ENCODE assay signal across 8 mouse cellular contexts in genomic region chr11:101008206-101009045, GRCm38 (mm10). TPM values are rescaled to one million over a fixed set of nuclear protein-coding genes. Genes with fewer than 3 reads are reported as not detected.
A peak's percentile ranks its signal among the peaks of the same experiment; 100 is the strongest.
DNase-seq lines count a peak whose midpoint lies in the region; ATAC-seq and TF ChIP-seq lines count a peak whose summit lies in the region.

No protein-coding gene starts in this region.

- ATAC-seq in G1E (ENCODE audit: extremely low read depth, insufficient number of reproducible peaks, low FRiP score, poor library complexity, severe bottlenecking): peak; percentile 31
- no peak for ATAC-seq in forebrain, embryonic 14.5 days
- ATAC-seq in intestine, embryonic 16.5 days: no peak
- peak; percentile 40; the same call in 1 of the 2 replicates for ATAC-seq in stomach, postnatal 0 days (ENCODE audit: low FRiP score, low TSS enrichment)

- intact Hi-C loops in gastrocnemius, adult 2 months (cut with DNase I): no loop called here

- H3K79me2 ChIP-seq in macrophage (ENCODE audit: inconsistent target): peaks cover 41% of the 10 kb centered on the region

- peak overlapping the region; percentile 96 for H3K27ac ChIP-seq in gastrocnemius, adult 2 months
- H3K27ac ChIP-seq in forebrain, embryonic 14.5 days (ENCODE audit: low read depth, low read length): peak overlapping the region; percentile 67; the same call in 1 of the 2 replicates
- peak overlapping the region; percentile 71; the same call in 1 of the 2 replicates for H3K27ac ChIP-seq in intestine, embryonic 16.5 days (ENCODE audit: low read length)
- peak overlapping the region; percentile 100 for H3K27ac ChIP-seq in macrophage
- peak overlapping the region; percentile 91 for H3K27ac ChIP-seq in stomach, postnatal 0 days (replicated peaks)

- no peak for TF ChIP-seq CTCF in gastrocnemius, adult 2 months (IDR thresholded peaks at IDR 0.05)
- TF ChIP-seq CTCF in G1E (IDR thresholded peaks at IDR 0.05; ENCODE audit: low read depth, low read length): no peak
- no peak for TF ChIP-seq CTCF in stomach, postnatal 0 days (IDR thresholded peaks at IDR 0.05; ENCODE audit: low read depth)

- peaks cover 5% of the 10 kb centered on the region for H3K27me3 ChIP-seq in G1E (ENCODE audit: insufficient read depth, low read length)
- no peaks in the 10 kb centered on the region for H3K27me3 ChIP-seq in forebrain, embryonic 14.5 days (replicated peaks; ENCODE audit: control insufficient read depth, insufficient read depth, low read length)
- H3K27me3 ChIP-seq in intestine, embryonic 16.5 days (replicated peaks; ENCODE audit: control insufficient read depth, insufficient read depth, low read length): no peaks in the 10 kb centered on the region
- H3K27me3 ChIP-seq in stomach, postnatal 0 days (ENCODE audit: control insufficient read depth, insufficient read depth, low read length): no peaks in the 10 kb centered on the region

- H3K9me3 ChIP-seq in G1E (replicated peaks): no peaks in the 10 kb centered on the region
- no peaks in the 10 kb centered on the region for H3K9me3 ChIP-seq in forebrain, embryonic 14.5 days (replicated peaks; ENCODE audit: control insufficient read depth, low read length)
- H3K9me3 ChIP-seq in intestine, embryonic 16.5 days (ENCODE audit: control insufficient read depth, low read length): no peaks in the 10 kb centered on the region
- H3K9me3 ChIP-seq in stomach, postnatal 0 days (ENCODE audit: control insufficient read depth, low read length): no peaks in the 10 kb centered on the region

- H3K4me3 ChIP-seq in gastrocnemius, adult 2 months: peak overlapping the region; percentile 80
- H3K4me3 ChIP-seq in G1E (ENCODE audit: low read depth, low read length) (peak overlapping the region; percentile 75), macrophage (ENCODE audit: inconsistent target) (peak overlapping the region; percentile 33)
- peak overlapping the region; percentile 77 for H3K4me3 ChIP-seq in forebrain, embryonic 14.5 days (ENCODE audit: low read depth, low read length)
- H3K4me3 ChIP-seq in intestine, embryonic 16.5 days (ENCODE audit: low read length): peak overlapping the region; percentile 67
- H3K4me3 ChIP-seq in stomach, postnatal 0 days (ENCODE audit: low read depth, low read length): peak overlapping the region; percentile 69

- peak overlapping the region; percentile 38 for H3K9ac ChIP-seq in forebrain, embryonic 14.5 days (ENCODE audit: low read length)
- peak overlapping the region; percentile 38 for H3K9ac ChIP-seq in intestine, embryonic 16.5 days (ENCODE audit: low read depth, low read length)
- peak overlapping the region; percentile 78 for H3K9ac ChIP-seq in stomach, postnatal 0 days (ENCODE audit: low read length)

- 57% methylated on average over 14 of the region's 14 CpGs for WGBS in forebrain, embryonic 14.5 days
- WGBS in intestine, embryonic 16.5 days: 43% methylated on average over 14 of the region's 14 CpGs
- 5% methylated on average over 14 of the region's 14 CpGs for WGBS in macrophage (ENCODE audit: missing documents)
- 35% methylated on average over 14 of the region's 14 CpGs for WGBS in stomach, postnatal 0 days

- TF ChIP-seq EP300 in stomach, postnatal 0 days (optimal IDR thresholded peaks at IDR 0.05): no peak

- H3K36me3 ChIP-seq in G1E (replicated peaks) (peaks cover 16% of the 10 kb centered on the region), macrophage (ENCODE audit: inconsistent target) (peaks cover 14% of the 10 kb centered on the region; the same call in 1 of the 2 replicates)
- peaks cover 13% of the 10 kb centered on the region for H3K36me3 ChIP-seq in forebrain, embryonic 14.5 days (ENCODE audit: control insufficient read depth, insufficient read depth, low read length)
- 0 out of 2 replicates have a peak, but pooled peaks cover 2% of the 10 kb centered on the region for H3K36me3 ChIP-seq in intestine, embryonic 16.5 days (ENCODE audit: control insufficient read depth, insufficient read depth, low read length)
- H3K36me3 ChIP-seq in stomach, postnatal 0 days (ENCODE audit: control insufficient read depth, insufficient read depth, low read length): peaks cover 4% of the 10 kb centered on the region; the same call in 1 of the 2 replicates

- no peak for DNase-seq in gastrocnemius, adult 2 months
- no peak for DNase-seq in gastrocnemius, postnatal 4 days (ENCODE audit: low spot score in 2 of 2)
- peak; percentile 26 for DNase-seq in G1E (ENCODE audit: low spot score)
- DNase-seq in forebrain, embryonic 14.5 days (ENCODE audit: low spot score): peak; percentile 37
- peak; percentile 28 for DNase-seq in stomach, postnatal 0 days (ENCODE audit: low spot score)
- DNase-seq in left cerebral cortex, adult 11 months (ENCODE audit: low spot score): no peak

- H3K4me2 ChIP-seq in forebrain, embryonic 14.5 days (ENCODE audit: low read length): peak overlapping the region; percentile 57
- H3K4me2 ChIP-seq in intestine, embryonic 16.5 days (ENCODE audit: low read depth, low read length): peak overlapping the region; percentile 59
- peak overlapping the region; percentile 66 for H3K4me2 ChIP-seq in stomach, postnatal 0 days (replicated peaks; ENCODE audit: low read depth)

- peaks cover 43% of the 10 kb centered on the region for H3K4me1 ChIP-seq in G1E (ENCODE audit: insufficient read depth, low read depth, low read length)
- peaks cover 12% of the 10 kb centered on the region for H3K4me1 ChIP-seq in forebrain, embryonic 14.5 days (ENCODE audit: control insufficient read depth, insufficient read depth, low read length)
- peaks cover 11% of the 10 kb centered on the region; the same call in 1 of the 2 replicates for H3K4me1 ChIP-seq in intestine, embryonic 16.5 days (ENCODE audit: control insufficient read depth, insufficient read depth, low read length)
- H3K4me1 ChIP-seq in stomach, postnatal 0 days (replicated peaks; ENCODE audit: control insufficient read depth, insufficient read depth): no peaks in the 10 kb centered on the region

RNA-seq across cellular contexts. Expression of gene Atp6v0a1, which starts 0.8 kb away (rescaled TPM):
- 10 to 100 TPM; 59.6 to 65.2 TPM for total RNA-seq in gastrocnemius, adult 2 months (2021)
- total RNA-seq in gastrocnemius, postnatal 4 days (2021): 10 to 100 TPM; 70.3 to 73.5 TPM
- 109 and 180 TPM in 2 replicates for total RNA-seq in G1E (2014; fragmentation: Nextera tagmentation)
- 53.7 and 77.6 TPM in 2 replicates for total RNA-seq in G1E (2017)
- polyA plus RNA-seq in G1E (2012): 25.8 and 26.3 TPM in 2 replicates
- 50.2 and 74.4 TPM in 2 replicates for polyA plus RNA-seq in forebrain, embryonic 14.5 days (2014; fragmentation: Nextera tagmentation; extraction: Ambion mirVana)
- 38.8 and 43.3 TPM in 2 replicates for polyA plus RNA-seq in intestine, embryonic 16.5 days (2015; fragmentation: Nextera tagmentation; extraction: Ambion mirVana)
- 1,000 to 10,000 TPM in 9 of 26 experiments, 100 to 1,000 TPM in 17; 293 to 1,463 (median 608) TPM for total RNA-seq in macrophage (2018; cell fraction: chromatin; rRNA removed)
- 100 to 1,000 TPM; 133 to 452 (median 273) TPM for total RNA-seq in macrophage (2018; cell fraction: cytosol; rRNA removed)
- 1,000 to 10,000 TPM in 2 of 26 experiments, 100 to 1,000 TPM in 24; 288 to 1,115 (median 481) TPM for total RNA-seq in macrophage (2018; cell fraction: nucleus; rRNA removed)
- polyA plus RNA-seq in macrophage (2018): 190 to 331 TPM (median 319 TPM) in 3 replicates
- 44.8 and 45.5 TPM in 2 replicates for polyA plus RNA-seq in stomach, postnatal 0 days (2015; fragmentation: Nextera tagmentation; extraction: Ambion mirVana)

RNA-seq across cellular contexts. Expression of gene Cavin1, which starts 37.7 kb away (rescaled TPM):
- total RNA-seq in gastrocnemius, adult 2 months (2021): 100 to 1,000 TPM; 133 to 149 TPM
- 100 to 1,000 TPM; 385 to 413 TPM for total RNA-seq in gastrocnemius, postnatal 4 days (2021)
- total RNA-seq in G1E (2014; fragmentation: Nextera tagmentation) (13.1 and 15.0 TPM in 2 replicates), G1E (2017) (3.1 and 3.8 TPM in 2 replicates)
- polyA plus RNA-seq in G1E (2012) (37.0 and 39.4 TPM in 2 replicates), macrophage (2018) (0.35 to 1.1 TPM (median 0.93 TPM) in 3 replicates)
- polyA plus RNA-seq in forebrain, embryonic 14.5 days (2014; fragmentation: Nextera tagmentation; extraction: Ambion mirVana): 15.6 and 21.1 TPM in 2 replicates
- 214 and 221 TPM in 2 replicates for polyA plus RNA-seq in intestine, embryonic 16.5 days (2015; fragmentation: Nextera tagmentation; extraction: Ambion mirVana)
- total RNA-seq in macrophage (2018; cell fraction: chromatin; rRNA removed): 10 to 100 TPM in 1 of 26 experiments, 1 to 10 TPM in 2, under 1 TPM in 10, not detected in 13; 0.19 to 28.7 (median 0.31) TPM
- 1 to 10 TPM in 8 of 26 experiments, under 1 TPM in 16, not detected in 2; 0.06 to 2.1 (median 0.74) TPM for total RNA-seq in macrophage (2018; cell fraction: cytosol; rRNA removed)
- total RNA-seq in macrophage (2018; cell fraction: nucleus; rRNA removed): 1 to 10 TPM in 2 of 26 experiments, under 1 TPM in 16, not detected in 8; 0.11 to 6.1 (median 0.50) TPM
- polyA plus RNA-seq in stomach, postnatal 0 days (2015; fragmentation: Nextera tagmentation; extraction: Ambion mirVana): 313 and 331 TPM in 2 replicates

Comparison
In these comparisons a context has a peak if more than half of its experiments do, and no peak if none do; other contexts are left out.
1. DNase-seq: peak in G1E (single experiment), forebrain, embryonic 14.5 days (single experiment) and stomach, postnatal 0 days (single experiment); none in gastrocnemius, adult 2 months (single experiment), gastrocnemius, postnatal 4 days (0 of 2) and left cerebral cortex, adult 11 months (single experiment).
2. ATAC-seq: peak in G1E (single experiment) and stomach, postnatal 0 days (single experiment); none in forebrain, embryonic 14.5 days (single experiment) and intestine, embryonic 16.5 days (single experiment).
3. Peak in every context shown above with its lines, with median percentiles within 50 percentile points of each other: H3K27ac ChIP-seq, H3K4me3 ChIP-seq, H3K4me2 ChIP-seq and H3K9ac ChIP-seq.